Mouse (Mus musculus) left cerebral cortex, postnatal 4 days (tissue): ENCODE results near the gene Fndc3b. TPM values are rescaled to one million over a fixed set of nuclear protein-coding genes. Genes with fewer than 3 reads are reported as not detected.
"Not testable (repeated sequence)": the region's sequence is repeated elsewhere in the genome, so short reads cannot be mapped to it uniquely, and the experiment has no call there.

Experiments used
- DNase-seq: peaks from one replicate; pipeline ENCODE4 v3.0.0-alpha.2; 2022
- intact Hi-C: fragments of 180-260 bp; cut with DNase I; formaldehyde crosslinking; loops from one replicate; pipeline ENCODE4 v1.15.1; 2025
- total RNA-seq, 2 experiments: library from RNA; stranded (reverse); gene quantifications; 2 replicates each; pipeline ENCODE4 v1.2.3; 2021

Fndc3b gene
- total RNA-seq, 2 experiments from 2014 or later: 25.9 to 26.4 TPM

DNA sequence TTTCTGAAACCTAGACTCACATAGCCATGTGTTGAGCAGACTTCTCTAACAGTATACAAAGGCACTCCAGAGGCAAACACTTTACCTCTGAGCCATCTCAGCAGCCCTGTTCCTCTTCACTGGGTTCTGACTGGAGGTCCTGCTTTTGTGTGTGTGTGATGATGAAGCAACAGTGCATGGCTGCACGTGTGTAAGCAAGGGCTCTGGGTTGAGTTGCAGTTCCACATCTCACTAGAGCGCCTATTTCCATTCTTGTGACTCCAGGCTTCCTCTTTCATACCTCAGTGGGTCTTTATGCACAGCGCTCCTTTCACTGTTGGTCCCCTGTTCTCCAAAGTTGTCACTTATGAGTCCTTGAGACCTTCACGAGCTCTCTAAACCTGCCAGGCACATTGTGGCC is 261.7 kb downstream of the Fndc3b start:
- no peak for DNase-seq
- intact Hi-C loops: no loop called here

DNA sequence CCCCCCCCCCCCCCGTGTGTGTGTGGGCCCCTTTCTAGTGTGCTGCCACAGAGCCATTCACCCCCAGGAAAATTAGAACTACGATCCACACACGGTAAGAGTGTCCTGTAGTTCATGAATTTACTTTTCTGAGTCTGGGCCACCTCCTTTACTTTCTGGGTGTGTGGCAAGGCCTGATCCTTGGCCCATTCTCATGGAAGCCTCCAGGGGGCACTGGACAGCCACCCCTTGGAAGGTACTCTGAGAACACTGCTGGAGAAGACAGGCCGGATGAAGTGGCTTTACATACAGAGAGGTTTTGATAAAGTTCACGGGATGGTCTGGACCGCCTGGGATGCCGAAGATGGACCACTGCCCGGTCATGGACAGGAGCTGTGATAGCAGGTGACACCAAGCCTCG is 262.7 kb downstream of the Fndc3b start:
- intact Hi-C loops: no loop called here
- no peak for DNase-seq

DNA sequence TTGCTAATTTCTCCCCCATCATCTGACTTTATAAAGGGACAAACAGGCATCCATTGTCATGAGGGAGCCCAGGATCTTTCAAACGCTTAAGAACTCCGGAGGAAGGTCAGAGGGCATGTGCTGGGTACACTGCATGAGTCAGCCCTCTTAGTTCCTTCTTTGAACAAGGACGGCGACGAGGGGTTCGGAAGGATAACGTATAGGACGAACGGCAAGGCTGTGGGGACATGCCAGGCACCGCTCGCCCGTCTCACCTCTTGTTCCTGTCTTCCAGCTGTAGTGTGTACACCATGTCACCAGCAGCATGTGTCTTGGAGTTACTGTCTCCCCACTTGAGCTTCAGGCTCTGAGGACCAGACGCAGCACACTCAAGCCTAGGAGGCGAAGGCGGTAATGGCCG is 271.4 kb downstream of the Fndc3b start:
- intact Hi-C loops: no loop called here
- DNase-seq: no peak

DNA sequence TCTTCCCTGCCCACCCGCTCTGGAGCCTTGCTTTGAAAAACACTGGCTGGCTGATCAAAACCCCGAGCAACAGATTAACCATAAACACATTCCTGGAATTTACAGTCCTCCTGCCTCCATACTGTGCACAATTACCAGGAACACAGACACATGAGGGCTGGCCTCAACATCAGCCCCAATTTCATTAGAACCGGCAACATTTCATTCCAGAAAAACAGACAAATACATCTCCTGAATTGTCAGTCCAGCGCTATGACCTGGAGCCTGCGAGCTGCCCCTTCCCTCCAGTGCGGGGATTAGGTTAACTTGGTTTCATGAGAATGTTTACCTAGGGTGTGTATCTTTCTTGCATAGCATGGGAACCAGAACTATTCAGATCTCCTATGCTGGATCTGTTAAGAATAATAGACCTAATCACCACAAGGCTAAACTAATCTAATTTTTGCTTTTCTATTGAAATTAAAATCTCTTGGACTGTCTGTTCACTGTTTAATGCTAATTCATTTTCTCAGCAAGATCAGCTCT is 275.9 kb downstream of the Fndc3b start:
- DNase-seq: no peak
- intact Hi-C loops: no loop called here

DNA sequence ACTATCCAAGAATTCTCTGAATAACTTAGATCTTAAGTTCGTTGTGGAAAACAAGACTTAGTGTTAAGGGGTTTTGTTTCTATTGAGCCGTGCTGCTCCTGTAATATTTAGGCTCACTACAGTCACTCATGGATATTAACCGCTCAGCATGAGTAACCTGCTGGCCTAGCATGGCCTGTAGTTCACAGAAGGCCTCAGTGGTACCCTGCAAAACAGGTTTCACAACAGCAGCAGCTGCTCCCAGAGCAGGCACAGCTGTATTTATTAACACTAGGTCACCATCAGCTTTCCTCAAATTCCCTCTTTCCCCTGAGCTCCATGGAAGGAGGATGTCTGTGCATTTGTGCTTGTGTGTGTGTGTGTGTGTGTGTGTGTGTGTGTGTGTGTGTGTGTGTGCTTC is 278.1 kb downstream of the Fndc3b start:
- intact Hi-C loops: no loop called here
- no peak for DNase-seq

DNA sequence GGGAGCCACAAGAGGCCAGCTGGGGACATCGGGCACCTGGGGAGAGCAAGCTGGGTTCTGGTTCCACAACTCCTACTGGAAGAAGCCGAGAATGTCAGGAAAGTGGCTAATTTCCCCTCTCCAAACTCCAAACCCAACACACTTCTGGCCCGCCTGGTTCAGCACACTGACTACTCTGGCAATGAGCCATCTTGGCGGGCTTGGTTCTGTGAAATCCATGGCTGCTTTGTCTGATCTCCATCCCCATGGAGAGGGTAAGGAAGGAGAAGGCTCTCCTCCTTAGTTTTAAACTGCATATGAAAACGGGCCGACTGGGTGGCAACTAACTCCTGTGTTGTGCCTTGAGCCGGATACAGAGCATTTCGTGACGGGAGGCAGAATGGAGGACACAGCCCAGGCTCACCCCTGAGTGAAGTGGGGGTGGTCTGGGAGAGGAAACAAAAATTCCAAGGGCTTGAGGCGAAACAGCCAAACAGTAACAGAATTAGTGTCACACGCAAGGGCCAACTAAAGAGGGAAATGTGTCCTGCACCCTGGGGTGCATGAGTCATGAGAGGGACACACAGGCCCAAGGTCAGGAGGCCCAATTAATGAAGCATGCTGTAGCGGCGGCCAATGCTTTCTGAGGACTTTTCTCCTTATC is 280.4 kb downstream of the Fndc3b start:
- DNase-seq: peak; percentile 72
- intact Hi-C loops: no loop called here

DNA sequence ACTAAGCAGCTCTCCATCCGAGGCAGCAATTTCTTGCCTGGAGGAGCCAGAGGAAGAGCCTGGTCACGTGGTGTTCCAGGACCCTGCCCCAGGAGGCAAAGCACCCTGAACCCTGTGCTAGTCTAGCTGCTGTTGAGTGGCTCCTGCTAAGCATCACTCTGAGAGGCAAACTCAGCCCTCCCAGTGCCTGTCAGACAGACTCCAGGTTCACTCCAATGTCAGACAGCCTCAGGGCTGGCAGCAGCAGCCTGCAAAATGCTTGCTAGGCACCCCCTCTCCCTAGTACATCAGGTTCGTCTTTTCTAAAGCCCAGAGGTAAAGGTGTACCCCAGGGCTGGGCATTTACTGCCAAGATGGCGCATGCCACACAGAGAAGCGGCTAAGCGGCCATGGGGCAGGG is 283.7 kb downstream of the Fndc3b start:
- DNase-seq: no peak
- intact Hi-C loops: no loop called here

DNA sequence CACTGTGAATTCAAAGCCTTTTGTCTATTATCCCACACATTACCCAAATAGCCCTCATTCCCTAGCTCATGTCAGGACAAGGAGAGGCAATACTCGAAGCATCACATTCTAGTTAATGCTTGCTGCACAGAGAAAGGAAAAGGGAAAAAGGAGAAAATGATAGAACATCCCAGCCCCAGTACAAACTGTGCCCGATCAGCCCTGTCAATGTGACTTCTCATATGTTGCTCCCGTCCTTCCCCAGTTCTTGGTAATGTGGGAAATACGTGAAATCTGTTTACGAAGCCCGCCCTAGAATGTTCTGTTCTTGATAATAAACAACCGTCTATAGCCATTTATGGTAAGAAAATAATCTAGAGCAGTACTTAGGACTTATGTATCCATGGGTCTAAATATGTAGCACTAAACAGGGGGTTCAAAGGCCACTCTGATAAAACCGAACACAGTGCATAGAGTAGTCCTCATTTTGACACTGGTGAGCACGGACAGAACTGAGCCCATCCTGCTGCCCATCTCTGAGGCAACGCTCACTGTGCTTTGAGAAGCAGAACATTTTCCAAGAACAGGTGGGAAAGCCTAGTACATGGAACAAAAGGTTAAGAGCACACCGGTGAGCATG is 286.9 kb downstream of the Fndc3b start:
- DNase-seq: no peak
- intact Hi-C loops: no loop called here

DNA sequence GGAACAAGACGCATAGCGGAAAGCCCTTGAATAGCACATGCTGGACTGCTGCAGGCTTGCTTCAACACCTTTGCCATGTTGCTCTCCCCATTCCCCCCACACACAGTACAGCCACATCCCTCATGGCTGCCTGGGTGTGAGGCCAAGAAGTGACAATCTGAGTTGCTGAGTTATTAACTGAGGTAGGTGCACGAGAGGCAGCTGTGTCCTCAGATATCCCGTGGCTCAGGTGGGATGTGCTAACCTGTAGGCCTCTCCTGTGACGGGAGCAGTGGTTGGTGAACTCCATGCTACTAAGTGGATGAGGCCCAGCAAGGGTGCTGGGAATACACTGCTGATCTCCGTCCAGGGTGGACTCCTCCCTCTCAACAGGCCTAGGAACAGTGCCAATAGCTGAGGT is 288.6 kb downstream of the Fndc3b start:
- intact Hi-C loops: no loop called here
- no peak for DNase-seq

DNA sequence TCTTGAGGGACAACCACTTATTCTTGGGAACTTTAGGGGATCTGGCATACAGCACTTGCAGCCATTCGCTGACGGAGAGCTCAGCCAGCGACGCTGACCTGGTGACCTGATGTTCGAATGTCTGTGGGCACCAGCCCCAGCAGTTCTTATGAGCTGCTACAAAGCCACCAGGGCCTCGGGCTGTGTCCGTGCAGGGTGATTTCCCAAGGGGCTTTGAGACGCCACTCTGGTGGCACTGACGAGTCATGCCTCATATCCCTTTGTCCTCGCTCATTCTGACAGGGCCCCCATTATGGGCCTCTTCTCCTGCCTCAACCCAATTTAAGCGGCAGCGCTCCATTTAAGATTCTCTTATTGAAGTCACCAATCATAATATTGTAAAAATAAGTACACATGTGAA is 289.1 kb downstream of the Fndc3b start:
- no peak for DNase-seq
- intact Hi-C loops: no loop called here

DNA sequence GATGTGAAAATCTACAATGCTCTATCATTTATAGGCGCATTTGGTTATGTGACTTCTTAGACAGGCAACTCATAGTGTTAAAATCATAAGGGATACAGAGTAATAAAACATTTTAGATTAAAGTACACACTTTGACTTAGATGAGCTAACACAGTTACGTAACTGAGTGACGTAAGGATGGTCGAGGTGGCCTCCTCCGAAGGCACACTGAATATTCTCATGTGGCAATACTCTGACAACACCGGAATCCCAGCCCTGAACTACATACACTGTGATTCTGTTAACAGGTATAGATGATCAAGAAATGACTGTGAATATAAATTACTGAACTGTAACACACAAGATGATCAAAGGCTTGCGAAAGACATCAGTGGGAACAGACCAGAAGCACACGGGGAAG is 292.5 kb downstream of the Fndc3b start:
- intact Hi-C loops: no loop called here
- DNase-seq: no peak

DNA sequence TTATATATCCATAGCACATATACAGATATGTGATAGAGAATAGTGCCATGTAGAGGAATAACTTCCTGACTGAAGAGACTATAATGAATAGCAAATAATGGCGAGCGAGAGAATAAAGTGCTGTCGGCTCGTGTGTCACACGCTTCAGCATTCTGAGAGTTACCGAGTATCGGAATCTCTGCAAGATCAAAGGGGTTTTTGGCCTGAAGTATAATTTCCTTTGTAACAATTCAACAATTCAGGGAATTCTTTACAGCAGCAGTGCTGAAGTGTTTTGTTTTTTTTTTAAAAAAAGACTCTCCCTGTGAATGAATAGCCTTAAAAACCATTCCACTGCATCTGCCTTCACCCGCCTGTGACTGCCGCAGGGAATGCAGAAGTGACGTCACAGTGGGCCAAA is 294.3 kb downstream of the Fndc3b start:
- intact Hi-C loops: no loop called here
- DNase-seq: no peak

DNA sequence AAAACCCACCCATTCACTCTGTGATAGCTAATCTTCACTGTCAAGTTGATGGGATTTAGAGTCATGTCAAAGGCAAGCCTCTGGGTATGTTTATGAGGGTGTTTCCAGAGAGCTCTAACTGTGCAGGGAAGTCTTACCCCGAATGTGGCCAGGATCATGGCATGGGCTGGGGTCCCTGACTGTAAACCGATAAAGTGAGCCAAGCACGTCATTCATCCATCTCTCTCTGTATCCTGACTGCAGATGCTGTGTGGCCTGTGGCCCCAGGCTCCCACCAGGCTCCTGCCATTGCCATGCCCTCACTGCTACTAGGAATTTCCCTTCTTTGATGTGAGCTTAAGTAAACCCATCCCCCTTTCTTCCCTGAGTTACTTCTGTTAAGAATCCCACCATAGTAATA is 297.5 kb downstream of the Fndc3b start:
- DNase-seq: no peak
- intact Hi-C loops: no loop called here

DNA sequence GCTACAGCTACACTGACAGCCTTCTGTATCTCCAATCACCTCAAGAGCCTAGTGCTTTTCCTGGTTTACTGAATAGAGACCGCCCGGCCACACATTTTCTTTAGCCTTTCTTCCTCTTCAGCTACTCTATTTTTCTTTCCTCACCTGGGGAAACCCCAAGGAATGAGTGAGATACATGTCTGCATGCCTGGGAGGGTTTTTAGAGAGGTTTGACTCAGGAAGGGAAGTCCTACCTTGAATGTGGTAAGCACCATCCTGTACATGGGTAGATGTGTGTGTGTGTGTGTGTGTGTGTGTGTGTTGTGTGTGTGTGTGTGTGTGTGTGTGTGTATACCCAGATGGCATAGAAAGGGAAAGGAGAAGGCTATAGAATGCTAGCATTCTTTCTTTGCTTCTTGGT is 299.8 kb downstream of the Fndc3b start:
- intact Hi-C loops: no loop called here
- no peak for DNase-seq

DNA sequence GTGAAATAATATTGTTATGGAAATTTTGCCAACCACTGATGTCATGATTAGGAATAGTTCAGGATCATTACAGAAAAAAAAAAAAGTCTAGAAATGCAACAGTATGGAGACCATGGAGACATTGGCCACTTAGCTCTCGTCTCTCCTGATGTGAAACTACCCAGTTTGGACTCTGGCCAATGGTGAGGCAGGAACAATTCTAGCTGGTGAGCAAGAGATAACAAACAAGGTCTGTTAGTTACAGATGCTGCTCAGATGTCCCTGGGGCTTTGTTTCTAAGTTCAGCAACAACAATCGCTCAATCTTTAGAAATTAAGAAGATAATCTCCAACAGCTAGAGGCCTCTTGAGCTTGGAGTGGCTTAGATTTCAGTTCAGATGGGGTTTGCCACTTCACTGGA is 302.5 kb downstream of the Fndc3b start:
- DNase-seq: no peak
- intact Hi-C loops: no loop called here

DNA sequence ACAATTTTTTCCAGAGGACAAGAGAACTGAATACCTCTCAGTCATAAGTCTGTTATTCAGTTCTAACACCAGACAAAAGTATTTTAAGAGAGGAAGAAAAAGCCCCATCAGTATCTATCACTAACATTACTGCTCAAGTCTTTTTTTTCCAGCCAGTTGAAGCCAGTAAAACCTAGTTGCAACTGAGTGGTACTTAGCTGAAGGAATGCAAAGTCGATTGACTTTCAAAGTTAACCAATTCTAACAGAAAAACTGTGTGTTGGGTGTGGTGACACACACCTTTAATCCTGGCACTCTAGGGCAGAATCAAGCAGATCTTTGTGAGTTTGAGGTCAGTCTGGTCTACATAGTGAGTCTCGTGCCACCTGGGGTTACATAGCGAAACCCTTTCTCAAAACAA is 304.7 kb downstream of the Fndc3b start:
- DNase-seq: no peak
- intact Hi-C loops: no loop called here

DNA sequence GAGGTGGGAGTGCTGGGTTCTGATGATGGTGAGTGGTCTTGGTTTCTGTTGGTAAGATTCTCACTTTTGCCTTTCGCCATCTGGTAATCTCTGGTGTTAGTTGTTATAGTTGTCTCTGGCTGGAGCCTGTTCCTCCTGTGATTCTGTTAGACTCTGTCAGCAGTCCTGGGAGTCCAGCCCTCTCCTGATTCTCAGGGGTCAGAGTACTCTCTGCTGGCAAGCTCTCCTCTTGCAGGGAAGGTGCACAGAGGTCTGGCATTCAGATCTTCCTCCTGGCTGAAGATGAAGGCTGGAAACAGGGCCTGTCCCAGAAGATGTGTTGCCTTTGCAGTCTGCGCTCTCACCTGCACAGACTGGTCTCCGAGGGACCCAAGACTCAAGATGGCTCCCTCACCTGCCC is 310.1 kb downstream of the Fndc3b start:
- not testable (repeated sequence) for DNase-seq

DNA sequence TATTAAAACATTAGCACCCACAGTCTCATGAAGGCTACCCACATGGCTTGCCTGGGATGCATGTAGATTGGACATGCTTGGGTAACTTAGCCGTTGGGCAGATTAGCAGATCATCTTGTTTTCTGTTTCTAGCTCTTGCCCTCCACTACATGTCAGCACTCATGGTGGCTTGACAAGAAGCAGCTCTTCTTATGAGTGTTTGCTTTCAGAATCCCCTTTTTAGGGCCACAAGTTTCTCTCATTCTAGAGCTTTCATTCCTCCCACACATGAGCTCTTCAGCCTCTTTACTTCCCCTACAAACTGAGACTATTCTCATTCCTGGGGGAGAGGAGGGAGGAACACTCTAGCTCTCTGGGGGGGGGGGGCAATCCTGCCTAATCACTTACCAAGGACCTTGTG is 321.2 kb downstream of the Fndc3b start:
- DNase-seq: no peak
- intact Hi-C loops: no loop called here

More for the DNA sequence above, 310.1 kb downstream of the Fndc3b start:
- intact Hi-C loops: not testable (repeated sequence)

DNA sequence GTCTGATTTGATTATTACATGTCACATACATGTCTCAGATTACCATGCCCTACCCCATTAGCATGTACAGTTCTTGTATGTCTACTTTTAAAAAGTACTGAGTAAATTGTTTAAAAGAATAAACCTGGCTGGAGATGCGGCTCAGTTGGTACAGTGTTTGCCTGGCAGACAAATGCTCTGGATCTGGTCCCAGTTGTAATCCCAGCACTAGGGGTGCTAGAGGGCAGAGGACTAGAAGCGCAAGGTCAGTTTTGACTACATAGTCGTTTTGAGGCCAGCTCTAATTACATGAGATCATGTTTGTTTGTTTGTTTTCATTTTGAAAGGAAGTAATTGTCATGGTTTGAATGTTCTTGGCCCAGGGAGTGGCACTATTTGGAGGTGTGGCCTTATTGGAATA is 326.3 kb downstream of the Fndc3b start:
- intact Hi-C loops: no loop called here
- no peak for DNase-seq

DNA sequence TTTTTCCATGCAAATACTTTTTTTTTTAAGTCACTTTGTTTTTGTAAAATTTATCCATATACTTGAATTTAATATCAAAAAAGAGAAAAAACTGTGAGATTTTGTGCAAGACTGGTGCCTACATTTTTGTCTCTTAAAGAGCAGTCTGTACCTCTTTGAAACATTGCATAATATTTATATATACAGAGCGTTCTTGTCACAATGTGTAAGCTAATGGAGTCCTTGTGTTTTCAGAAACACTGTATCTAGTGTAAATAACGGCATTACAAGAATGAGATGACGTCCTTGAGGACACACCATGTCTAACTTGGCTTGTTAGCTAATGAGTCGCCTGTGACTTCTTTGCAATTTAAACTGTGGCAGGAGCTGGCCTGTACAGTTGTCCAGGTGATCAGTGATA is 333.2 kb downstream of the Fndc3b start:
- no peak for DNase-seq
- intact Hi-C loops: no loop called here

DNA sequence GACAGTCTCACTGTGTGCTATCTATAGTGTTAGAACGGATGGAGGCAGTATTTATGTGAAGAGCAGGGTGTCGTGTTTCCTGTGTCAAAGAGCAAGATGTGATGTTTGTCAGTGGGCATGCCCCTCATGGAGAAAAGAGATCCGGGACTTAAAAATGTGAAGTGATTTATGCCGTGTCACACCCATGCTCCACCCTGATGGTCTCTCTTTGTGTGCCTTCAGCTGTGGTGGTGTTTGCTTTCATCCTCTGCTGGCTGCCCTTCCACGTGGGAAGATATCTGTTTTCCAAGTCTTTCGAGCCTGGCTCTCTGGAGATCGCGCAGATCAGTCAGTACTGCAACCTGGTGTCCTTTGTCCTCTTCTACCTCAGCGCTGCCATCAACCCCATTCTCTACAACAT is 336.7 kb downstream of the Fndc3b start:
- no peak for DNase-seq
- intact Hi-C loops: no loop called here

DNA sequence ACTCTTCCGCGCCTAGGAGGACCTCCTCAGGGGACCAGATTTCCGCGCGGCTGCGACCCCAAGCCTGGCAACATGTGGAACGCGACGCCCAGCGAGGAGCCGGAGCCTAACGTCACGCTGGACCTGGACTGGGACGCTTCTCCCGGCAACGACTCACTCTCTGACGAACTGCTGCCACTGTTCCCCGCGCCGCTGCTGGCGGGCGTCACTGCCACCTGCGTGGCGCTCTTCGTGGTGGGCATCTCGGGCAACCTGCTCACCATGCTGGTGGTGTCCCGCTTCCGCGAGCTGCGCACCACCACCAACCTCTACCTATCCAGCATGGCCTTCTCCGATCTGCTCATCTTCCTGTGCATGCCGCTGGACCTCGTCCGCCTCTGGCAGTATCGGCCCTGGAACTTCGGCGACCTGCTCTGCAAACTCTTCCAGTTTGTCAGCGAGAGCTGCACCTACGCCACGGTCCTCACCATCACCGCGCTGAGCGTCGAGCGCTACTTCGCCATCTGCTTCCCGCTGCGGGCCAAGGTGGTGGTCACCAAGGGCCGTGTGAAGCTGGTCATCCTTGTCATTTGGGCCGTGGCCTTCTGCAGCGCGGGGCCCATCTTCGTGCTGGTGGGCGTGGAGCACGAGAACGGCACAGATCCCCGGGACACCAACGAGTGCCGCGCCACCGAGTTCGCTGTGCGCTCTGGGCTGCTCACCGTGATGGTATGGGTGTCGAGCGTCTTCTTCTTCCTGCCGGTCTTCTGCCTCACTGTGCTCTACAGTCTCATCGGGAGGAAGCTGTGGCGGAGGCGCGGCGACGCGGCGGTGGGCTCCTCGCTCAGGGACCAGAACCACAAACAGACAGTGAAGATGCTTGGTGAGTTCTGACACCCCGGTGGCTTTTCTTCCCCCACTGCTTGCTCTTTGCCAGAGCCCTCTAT is 339.1 kb downstream of the Fndc3b start:
- intact Hi-C loops: no loop called here
- DNase-seq: peak; percentile 2
